In genomic region chr1:88504531-88504945, GRCm38 (mm10) we compare ENCODE assay signal across 21 mouse cellular contexts. TPM values are rescaled to one million over a fixed set of nuclear protein-coding genes. Genes with fewer than 3 reads are reported as not detected.
DNase-seq lines count a peak whose midpoint lies in the region; ATAC-seq and TF ChIP-seq lines count a peak whose summit lies in the region.
"Had no signal": no experiment of that assay in that cellular context is flagged by ENCODE, and none has a peak within 500 bp of the region (broad histone marks: within the 10 kb centered on the region; RNA-seq: fewer than 3 reads in every experiment).

No protein-coding gene starts in this region.

- no peak for TF ChIP-seq CTCF in hindbrain, postnatal 0 days (IDR thresholded peaks at IDR 0.05; ENCODE audit: low read depth)
- TF ChIP-seq CTCF in midbrain, postnatal 0 days (IDR thresholded peaks at IDR 0.05): no peak

- WGBS in hindbrain, embryonic 15.5 days: 11% methylated on average over 7 of the region's 7 CpGs
- WGBS in hindbrain, embryonic 13.5 days: 13% methylated on average over 7 of the region's 7 CpGs
- 10% methylated on average over 7 of the region's 7 CpGs for WGBS in hindbrain, postnatal 0 days
- 9% methylated on average over 7 of the region's 7 CpGs for WGBS in midbrain, postnatal 0 days

- no peaks in the 10 kb centered on the region for H3K27me3 ChIP-seq in hindbrain, embryonic 15.5 days
- H3K27me3 ChIP-seq in hindbrain, embryonic 13.5 days: peaks cover 3% of the 10 kb centered on the region; the same call in 1 of the 2 replicates
- no peaks in the 10 kb centered on the region for H3K27me3 ChIP-seq in hindbrain, postnatal 0 days (ENCODE audit: insufficient read depth, low read length)
- no peaks in the 10 kb centered on the region for H3K27me3 ChIP-seq in midbrain, postnatal 0 days (ENCODE audit: insufficient read depth, low read length)
- H3K27me3 ChIP-seq: liver, embryonic 15.5 days had no signal

- no peaks in the 10 kb centered on the region for H3K9me3 ChIP-seq in hindbrain, embryonic 15.5 days
- H3K9me3 ChIP-seq in hindbrain, embryonic 13.5 days: no peaks in the 10 kb centered on the region
- H3K9me3 ChIP-seq in hindbrain, postnatal 0 days (ENCODE audit: low read length): no peaks in the 10 kb centered on the region
- H3K9me3 ChIP-seq in midbrain, postnatal 0 days (ENCODE audit: low read length): no peaks in the 10 kb centered on the region
- H3K9me3 ChIP-seq: limb, embryonic 12.5 days; liver, embryonic 15.5 days; neural tube, embryonic 13.5 days had no signal

- peaks cover 15% of the 10 kb centered on the region for H3K4me1 ChIP-seq in hindbrain, embryonic 15.5 days (replicated peaks)
- H3K4me1 ChIP-seq in hindbrain, embryonic 13.5 days (replicated peaks): peaks cover 15% of the 10 kb centered on the region
- peaks cover 7% of the 10 kb centered on the region; the same call in 1 of the 2 replicates for H3K4me1 ChIP-seq in hindbrain, postnatal 0 days (ENCODE audit: insufficient read depth, low read length)
- peaks cover 15% of the 10 kb centered on the region; the same call in 1 of the 2 replicates for H3K4me1 ChIP-seq in midbrain, postnatal 0 days (ENCODE audit: insufficient read depth, low read length)

- no peak overlapping the region for H3K4me3 ChIP-seq in hindbrain, embryonic 15.5 days
- H3K4me3 ChIP-seq in hindbrain, embryonic 13.5 days: no peak overlapping the region
- no peak overlapping the region for H3K4me3 ChIP-seq in hindbrain, postnatal 0 days (ENCODE audit: low read length)
- no peak overlapping the region for H3K4me3 ChIP-seq in midbrain, postnatal 0 days (ENCODE audit: low read depth, low read length)
- H3K4me3 ChIP-seq: limb, embryonic 12.5 days; liver, embryonic 15.5 days; neural tube, embryonic 13.5 days had no signal

- H3K27ac ChIP-seq in hindbrain, embryonic 15.5 days (replicated peaks): no peak overlapping the region
- H3K27ac ChIP-seq in hindbrain, embryonic 13.5 days: no peak overlapping the region
- H3K27ac ChIP-seq in hindbrain, postnatal 0 days: no peak overlapping the region
- H3K27ac ChIP-seq in midbrain, postnatal 0 days (ENCODE audit: low read depth, low read length): no peak overlapping the region
- H3K27ac ChIP-seq: limb, embryonic 12.5 days; liver, embryonic 15.5 days; neural tube, embryonic 13.5 days had no signal

- no peak overlapping the region for H3K9ac ChIP-seq in hindbrain, embryonic 15.5 days
- H3K9ac ChIP-seq in hindbrain, embryonic 13.5 days: no peak overlapping the region
- H3K9ac ChIP-seq in hindbrain, postnatal 0 days (replicated peaks; ENCODE audit: low read length): no peak overlapping the region
- no peak overlapping the region for H3K9ac ChIP-seq in midbrain, postnatal 0 days (replicated peaks; ENCODE audit: low read length, poor library complexity, severe bottlenecking)
- H3K9ac ChIP-seq: limb, embryonic 12.5 days; liver, embryonic 15.5 days; neural tube, embryonic 13.5 days had no signal

- H3K4me2 ChIP-seq in hindbrain, embryonic 15.5 days: no peak overlapping the region
- H3K4me2 ChIP-seq in hindbrain, embryonic 13.5 days: no peak overlapping the region
- no peak overlapping the region for H3K4me2 ChIP-seq in hindbrain, postnatal 0 days (ENCODE audit: low read depth, low read length)
- H3K4me2 ChIP-seq in midbrain, postnatal 0 days (ENCODE audit: low read depth, low read length, poor library complexity, severe bottlenecking): no peak overlapping the region
- H3K4me2 ChIP-seq: limb, embryonic 12.5 days; liver, embryonic 15.5 days; neural tube, embryonic 13.5 days had no signal

- peak; percentile 68 for DNase-seq in embryo, embryonic 10.5 days (ENCODE audit: low spot score)
- peak; percentile 50 for DNase-seq in hindbrain, postnatal 0 days (ENCODE audit: low spot score)
- DNase-seq in midbrain, postnatal 0 days (ENCODE audit: low spot score): peak; percentile 50
- DNase-seq in right cerebral cortex, postnatal 14 days: no peak
- no peak for DNase-seq in adrenal gland, adult 2 months
- no peak for DNase-seq in ovary, adult 18-20 months (ENCODE audit: low spot score)
- DNase-seq: cerebellum, adult 11 months; heart, adult 11 months; thymus, postnatal 36 days had no signal

- ATAC-seq in hindbrain, embryonic 15.5 days (ENCODE audit: low FRiP score, low read depth): peak; percentile 66; the same call in 1 of the 2 replicates
- no peak for ATAC-seq in hindbrain, embryonic 13.5 days (ENCODE audit: low FRiP score)
- peak; percentile 27; the same call in 1 of the 2 replicates for ATAC-seq in hindbrain, postnatal 0 days
- 0 out of 2 replicates have a peak, but pooled peaks have one; percentile 63 for ATAC-seq in midbrain, postnatal 0 days (ENCODE audit: low FRiP score)
- ATAC-seq: intestine, embryonic 16.5 days had no signal

- H3K36me3 ChIP-seq in hindbrain, embryonic 15.5 days: no peaks in the 10 kb centered on the region
- H3K36me3 ChIP-seq in hindbrain, embryonic 13.5 days: no peaks in the 10 kb centered on the region
- H3K36me3 ChIP-seq in hindbrain, postnatal 0 days (ENCODE audit: insufficient read depth, low read length): no peaks in the 10 kb centered on the region
- H3K36me3 ChIP-seq in midbrain, postnatal 0 days (ENCODE audit: insufficient read depth, low read length): no peaks in the 10 kb centered on the region
- H3K36me3 ChIP-seq: limb, embryonic 12.5 days; liver, embryonic 15.5 days; neural tube, embryonic 13.5 days had no signal

RNA-seq across cellular contexts. Expression of gene Glrp1, which starts 5.3 kb away (rescaled TPM):
- not detected in 2 replicates for polyA plus RNA-seq in hindbrain, embryonic 15.5 days (2015; fragmentation: Nextera tagmentation; extraction: Ambion mirVana)
- not detected in 2 replicates for polyA plus RNA-seq in hindbrain, embryonic 13.5 days (2015; fragmentation: Nextera tagmentation; extraction: Ambion mirVana)
- not detected in 2 replicates for total RNA-seq in hindbrain, postnatal 0 days (2014; rRNA removed)
- not detected in 2 replicates for polyA plus RNA-seq in hindbrain, postnatal 0 days (2015; fragmentation: Nextera tagmentation; extraction: Ambion mirVana)
- not detected in 2 replicates for total RNA-seq in midbrain, postnatal 0 days (2014; rRNA removed)
- polyA plus RNA-seq in midbrain, postnatal 0 days (2015; fragmentation: Nextera tagmentation; extraction: Ambion mirVana): 0.07 TPM in 1 of 2 replicates, not detected in the other
- not detected for total RNA-seq in adrenal gland, adult 2 months (2021)
- polyA plus RNA-seq in adrenal gland, adult 2 months (2012; rRNA removed): not detected in 2 replicates
- total RNA-seq: gastrocnemius, adult 18-20 months; MEL; monocyte, adult 5-6 weeks had no signal
- polyA plus RNA-seq: intestine, embryonic 16.5 days; kidney, embryonic 16.5 days; limb, embryonic 12.5 days; neural tube, embryonic 13.5 days; small intestine, adult 2 months; stomach, embryonic 14.5 days had no signal

Comparison
In these comparisons a context has a peak if more than half of its experiments do, and no peak if none do; other contexts are left out.
1. DNase-seq: peak in embryo, embryonic 10.5 days (single experiment), hindbrain, postnatal 0 days (single experiment) and midbrain, postnatal 0 days (single experiment); none in right cerebral cortex, postnatal 14 days (single experiment), adrenal gland, adult 2 months (single experiment) and ovary, adult 18-20 months (single experiment).